Mouse (Mus musculus): ENCODE data around the gene Zfhx2. TPM values are rescaled to one million over a fixed set of nuclear protein-coding genes. Genes with fewer than 3 reads are reported as not detected.

The Zfhx2 gene
- polyA plus RNA-seq, 1 experiment from 2014 or later, result 28.4 TPM

DNA sequence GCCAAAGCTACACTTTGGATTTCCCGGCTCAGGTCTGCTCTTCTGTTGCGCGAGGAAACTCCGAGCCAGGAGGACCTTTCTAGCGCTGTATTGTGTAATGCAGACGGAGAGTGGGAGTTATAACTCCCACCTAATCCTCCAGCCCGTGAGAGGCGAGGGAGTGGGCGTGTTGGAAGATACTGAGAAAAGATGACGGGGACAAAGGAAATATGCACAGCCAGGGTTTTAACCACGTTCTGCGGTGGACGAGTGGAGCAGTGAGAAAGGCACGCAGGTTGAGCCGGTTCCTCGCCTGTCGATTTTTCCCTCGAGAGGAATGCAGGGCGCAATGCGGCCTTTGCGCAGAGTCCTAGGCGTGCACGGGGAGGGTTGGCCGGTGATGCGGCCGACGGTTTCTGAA, 77.5 kb downstream of the Zfhx2 start:
- Histone ChIP-seq H3K36me3 (ENCODE audit: control insufficient read depth, insufficient read depth, low read length) (peaks cover 13% of the 10 kb centered on the region), H3K4me2 (ENCODE audit: low read length) (peak overlapping the region; percentile 67), H3K27ac (replicated peaks; ENCODE audit: low read depth, low read length) (peak overlapping the region; percentile 91), H3K27me3 (ENCODE audit: control insufficient read depth, insufficient read depth, low read length) (no peaks in the 10 kb centered on the region), H3K4me3 (replicated peaks; ENCODE audit: low read depth, low read length) (peak overlapping the region; percentile 37), H3K9me3 (ENCODE audit: control insufficient read depth, low read length) (no peaks in the 10 kb centered on the region), H3K4me1 (ENCODE audit: control insufficient read depth, insufficient read depth, low read length) (0 out of 2 replicates have a peak, but pooled peaks cover 4% of the 10 kb centered on the region), H3K9ac (replicated peaks; ENCODE audit: low read length) (peak overlapping the region; percentile 59)
- ATAC-seq (ENCODE audit: low FRiP score, low TSS enrichment) (peak; percentile 73), DNase-seq (no peak)
- under 1% methylated on average over 27 of the region's 27 CpGs for WGBS

DNA sequence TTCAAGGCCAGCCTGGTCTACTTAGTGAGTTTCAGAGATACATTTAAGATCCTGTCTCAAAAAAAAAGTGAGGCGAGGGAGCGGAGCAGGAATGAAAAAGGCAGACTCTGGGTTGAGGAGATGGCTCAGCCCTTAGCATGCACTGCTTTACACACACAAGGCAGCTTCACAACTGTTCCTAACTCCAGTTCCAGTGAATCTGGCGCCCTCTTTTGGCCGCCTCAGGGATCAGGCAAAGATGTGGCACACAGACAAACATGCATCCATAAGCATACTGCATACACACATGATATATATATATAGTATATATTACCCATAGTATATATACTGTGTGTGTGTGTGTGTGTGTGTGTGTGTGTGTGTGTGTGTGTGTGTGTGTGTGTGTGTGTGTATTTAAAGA, 81.0 kb downstream of the Zfhx2 start:
- DNase-seq (peak; percentile 53), ATAC-seq (ENCODE audit: low FRiP score, low TSS enrichment) (no peak)
- H3K4me3 ChIP-seq (replicated peaks; ENCODE audit: low read depth, low read length), result no peak overlapping the region
- no peaks in the 10 kb centered on the region for H3K9me3 ChIP-seq (ENCODE audit: control insufficient read depth, low read length)
- 64% methylated on average over 4 of the region's 4 CpGs for WGBS
- H3K4me1 ChIP-seq (ENCODE audit: control insufficient read depth, insufficient read depth, low read length), result 0 out of 2 replicates have a peak, but pooled peaks cover 4% of the 10 kb centered on the region
- H3K27me3 ChIP-seq (ENCODE audit: control insufficient read depth, insufficient read depth, low read length), result no peaks in the 10 kb centered on the region
- no peaks in the 10 kb centered on the region for H3K36me3 ChIP-seq (ENCODE audit: control insufficient read depth, insufficient read depth, low read length)
- no peak overlapping the region for H3K4me2 ChIP-seq (ENCODE audit: low read length)
- no peak overlapping the region for H3K27ac ChIP-seq (replicated peaks; ENCODE audit: low read depth, low read length)
- H3K9ac ChIP-seq (replicated peaks; ENCODE audit: low read length), result no peak overlapping the region

Other genes with a start within 250 kb of the Zfhx2 start
- 6.0 and 9.4 TPM in 2 replicates for gene Homez, start 221.4 kb downstream of the Zfhx2 start, polyA plus RNA-seq (2014; fragmentation: Nextera tagmentation; extraction: Ambion mirVana)
- gene Ppp1r3e, start 214.8 kb downstream of the Zfhx2 start, polyA plus RNA-seq (2014; fragmentation: Nextera tagmentation; extraction: Ambion mirVana), result 2.1 and 4.4 TPM in 2 replicates
- gene Bcl2l2, start 208.9 kb downstream of the Zfhx2 start, polyA plus RNA-seq (2014; fragmentation: Nextera tagmentation; extraction: Ambion mirVana), result 5.5 and 5.8 TPM in 2 replicates
- gene Gm20521, start 208.9 kb downstream of the Zfhx2 start, polyA plus RNA-seq (2014; fragmentation: Nextera tagmentation; extraction: Ambion mirVana), result not detected in 2 replicates
- gene Pabpn1, start 199.8 kb downstream of the Zfhx2 start, polyA plus RNA-seq (2014; fragmentation: Nextera tagmentation; extraction: Ambion mirVana), result 171 and 206 TPM in 2 replicates
- gene Slc22a17, start 179.2 kb downstream of the Zfhx2 start, polyA plus RNA-seq (2014; fragmentation: Nextera tagmentation; extraction: Ambion mirVana), result 110 and 304 TPM in 2 replicates
- gene Efs, start 166.2 kb downstream of the Zfhx2 start, polyA plus RNA-seq (2014; fragmentation: Nextera tagmentation; extraction: Ambion mirVana), result 10.2 and 18.3 TPM in 2 replicates
- not detected in 2 replicates for gene Il25, start 159.6 kb downstream of the Zfhx2 start, polyA plus RNA-seq (2014; fragmentation: Nextera tagmentation; extraction: Ambion mirVana)
- gene Cmtm5, start 156.1 kb downstream of the Zfhx2 start, polyA plus RNA-seq (2014; fragmentation: Nextera tagmentation; extraction: Ambion mirVana), result 4.2 and 4.3 TPM in 2 replicates
- 0.98 and 1.7 TPM in 2 replicates for gene Myh6, start 125.4 kb downstream of the Zfhx2 start, polyA plus RNA-seq (2014; fragmentation: Nextera tagmentation; extraction: Ambion mirVana)
- gene Gm17428, start 115.4 kb downstream of the Zfhx2 start, polyA plus RNA-seq (2014; fragmentation: Nextera tagmentation; extraction: Ambion mirVana), result not detected in 2 replicates
- gene Myh7, start 97.7 kb downstream of the Zfhx2 start, polyA plus RNA-seq (2014; fragmentation: Nextera tagmentation; extraction: Ambion mirVana), result 5.4 and 7.7 TPM in 2 replicates
- 51.7 and 54.3 TPM in 2 replicates for gene Ngdn, start 76.9 kb downstream of the Zfhx2 start, polyA plus RNA-seq (2014; fragmentation: Nextera tagmentation; extraction: Ambion mirVana)
- gene Thtpa, start 2.5 kb upstream of the Zfhx2 start, polyA plus RNA-seq (2014; fragmentation: Nextera tagmentation; extraction: Ambion mirVana), result 27.9 and 33.7 TPM in 2 replicates
- 6.8 and 7.6 TPM in 2 replicates for gene Ap1g2, start 14.3 kb upstream of the Zfhx2 start, polyA plus RNA-seq (2014; fragmentation: Nextera tagmentation; extraction: Ambion mirVana)
- gene Jph4, start 24.6 kb upstream of the Zfhx2 start, polyA plus RNA-seq (2014; fragmentation: Nextera tagmentation; extraction: Ambion mirVana), result 31.1 and 38.9 TPM in 2 replicates
- 0.78 and 0.97 TPM in 2 replicates for gene Dhrs2, start 129.7 kb upstream of the Zfhx2 start, polyA plus RNA-seq (2014; fragmentation: Nextera tagmentation; extraction: Ambion mirVana)